8 mouse cellular contexts compared by ENCODE assay signal in genomic region chr10:115363151-115363550, GRCm38 (mm10). TPM values are rescaled to one million over a fixed set of nuclear protein-coding genes. Genes with fewer than 3 reads are reported as not detected.
DNase-seq lines count a peak whose midpoint lies in the region; ATAC-seq and TF ChIP-seq lines count a peak whose summit lies in the region.

No protein-coding gene starts in this region.

- H3K36me3 ChIP-seq in heart, embryonic 16.5 days (ENCODE audit: control insufficient read depth, insufficient read depth) = no peaks in the 10 kb centered on the region
- H3K36me3 ChIP-seq in MEL (ENCODE audit: control insufficient read depth in 1 of 2, insufficient read depth in 2 of 2, low read length in 2 of 2) = peaks cover 0 to 8% of the 10 kb centered on the region in 2 experiments; a peak in 2 of 4 replicates
- no peaks in the 10 kb centered on the region for H3K36me3 ChIP-seq in hindbrain, embryonic 15.5 days

- H3K4me2 ChIP-seq in heart, embryonic 16.5 days (ENCODE audit: low read depth, low read length) = peak overlapping the region; percentile 87
- H3K4me2 ChIP-seq in hindbrain, embryonic 15.5 days = peak overlapping the region; percentile 65

- 64% methylated on average over 4 of the region's 4 CpGs for WGBS in heart, embryonic 16.5 days
- WGBS in hindbrain, embryonic 15.5 days = 89% methylated on average over 4 of the region's 4 CpGs

- H3K27ac ChIP-seq in heart, embryonic 16.5 days (ENCODE audit: low read length) = peak overlapping the region; percentile 96
- peak overlapping the region; percentile 98; the same call in 1 of the 2 replicates for H3K27ac ChIP-seq in MEL (ENCODE audit: control insufficient read depth, low read depth, low read length)
- H3K27ac ChIP-seq in hindbrain, embryonic 15.5 days (replicated peaks) = no peak overlapping the region; the same call in 1 of the 2 replicates

- no peak for TF ChIP-seq CTCF in MEL (IDR thresholded peaks at IDR 0.05 in 2 of 3, conservative IDR thresholded peaks at IDR 0.05 in 1 of 3; ENCODE audit: control insufficient read depth in 1 of 3, insufficient read depth in 1 of 3, low read depth in 2 of 3, low read length in 3 of 3, poor library complexity in 1 of 3, severe bottlenecking in 1 of 3)

- no peak for TF ChIP-seq POLR2A in MEL (IDR thresholded peaks at IDR 0.05; ENCODE audit: control insufficient read depth in 1 of 2, insufficient read depth in 1 of 2, low read depth in 1 of 2, low read length in 2 of 2, poor library complexity in 1 of 2)

- no peaks in the 10 kb centered on the region for H3K79me2 ChIP-seq in MEL (ENCODE audit: control insufficient read depth, insufficient read depth, low read length, poor library complexity)

- DNase-seq in heart, postnatal 4 days = no peak
- peak; percentile 57 for DNase-seq in MEL (ENCODE audit: low read depth, low spot score)
- peak; percentile 66 for DNase-seq in naive thymus-derived CD4-positive, alpha-beta T cell, adult 2 months (ENCODE audit: low read depth)
- DNase-seq in right cerebral cortex, adult 18-20 months = no peak
- DNase-seq in urinary bladder, postnatal 10 days (ENCODE audit: low spot score) = no peak
- DNase-seq in kidney, postnatal 25 days = no peak

- H3K9ac ChIP-seq in heart, embryonic 16.5 days (ENCODE audit: low read length) = peak overlapping the region; percentile 81
- peak overlapping the region; percentile 88 for H3K9ac ChIP-seq in MEL (ENCODE audit: control insufficient read depth, low read depth, low read length, poor library complexity, severe bottlenecking)
- no peak overlapping the region for H3K9ac ChIP-seq in hindbrain, embryonic 15.5 days

- H3K4me1 ChIP-seq in heart, embryonic 16.5 days (ENCODE audit: control insufficient read depth, insufficient read depth, low read length) = peaks cover 17% of the 10 kb centered on the region
- H3K4me1 ChIP-seq in MEL (ENCODE audit: control insufficient read depth in 1 of 2, insufficient read depth in 2 of 2, low read length in 2 of 2) = peaks cover 0 to 10% of the 10 kb centered on the region in 2 experiments; a peak in 1 of 4 replicates
- H3K4me1 ChIP-seq in hindbrain, embryonic 15.5 days (replicated peaks) = peaks cover 23% of the 10 kb centered on the region

- no peaks in the 10 kb centered on the region for H3K9me3 ChIP-seq in heart, embryonic 16.5 days (replicated peaks; ENCODE audit: control insufficient read depth, low read length)
- no peaks in the 10 kb centered on the region for H3K9me3 ChIP-seq in MEL (replicated peaks; ENCODE audit: insufficient read depth, low read length)
- H3K9me3 ChIP-seq in hindbrain, embryonic 15.5 days = no peaks in the 10 kb centered on the region

- H3K27me3 ChIP-seq in heart, embryonic 16.5 days (ENCODE audit: control insufficient read depth, insufficient read depth, low read length) = no peaks in the 10 kb centered on the region
- no peaks in the 10 kb centered on the region for H3K27me3 ChIP-seq in MEL (ENCODE audit: control insufficient read depth in 1 of 2, insufficient read depth in 2 of 2, low read length in 2 of 2)
- no peaks in the 10 kb centered on the region for H3K27me3 ChIP-seq in hindbrain, embryonic 15.5 days

- no peak for TF ChIP-seq EP300 in MEL (IDR thresholded peaks at IDR 0.05; ENCODE audit: low read depth in 1 of 2, low read length in 2 of 2)

- TF ChIP-seq RAD21 in MEL (IDR thresholded peaks at IDR 0.05; ENCODE audit: low read depth, low read length) = no peak

- no peak for ATAC-seq in heart, embryonic 16.5 days (replicated peaks; ENCODE audit: extremely low read depth, insufficient read depth, low FRiP score)
- no peak for ATAC-seq in hindbrain, embryonic 15.5 days (ENCODE audit: low FRiP score, low read depth)

- peak overlapping the region; percentile 74 for H3K4me3 ChIP-seq in heart, embryonic 16.5 days (ENCODE audit: low read length)
- peak overlapping the region; percentile 80 to 89 for H3K4me3 ChIP-seq in MEL (ENCODE audit: control insufficient read depth in 1 of 2, insufficient read depth in 1 of 2, low read depth in 2 of 2, low read length in 2 of 2)
- peak overlapping the region; percentile 84 for H3K4me3 ChIP-seq in hindbrain, embryonic 15.5 days

TF ChIP-seq in MEL, 35 proteins besides CTCF, POLR2A, EP300 and RAD21:
- no peak for TF ChIP-seq NELFE (IDR thresholded peaks at IDR 0.05; ENCODE audit: low read depth, low read length)
- TF ChIP-seq ZMIZ1 (IDR thresholded peaks at IDR 0.05; ENCODE audit: low read depth, low read length) = no peak
- TF ChIP-seq ZKSCAN1 (IDR thresholded peaks at IDR 0.05; ENCODE audit: low read depth, low read length) = no peak
- TF ChIP-seq TCF12 (IDR thresholded peaks at IDR 0.05; ENCODE audit: low read depth, low read length) = no peak
- TF ChIP-seq TBP (IDR thresholded peaks at IDR 0.05; ENCODE audit: low read depth, low read length) = no peak
- no peak for TF ChIP-seq MAFK (IDR thresholded peaks at IDR 0.05; ENCODE audit: borderline replicate concordance, low read depth, low read length)
- no peak for TF ChIP-seq BHLHE40 (IDR thresholded peaks at IDR 0.05; ENCODE audit: borderline replicate concordance, low read depth, low read length)
- TF ChIP-seq MEF2A (IDR thresholded peaks at IDR 0.05; ENCODE audit: extremely low read depth, insufficient replicate concordance, low read depth, low read length, poor library complexity, severe bottlenecking) = no peak
- no peak for TF ChIP-seq SMC3 (IDR thresholded peaks at IDR 0.05; ENCODE audit: low read depth, low read length)
- TF ChIP-seq UBTF (IDR thresholded peaks at IDR 0.05; ENCODE audit: borderline replicate concordance, insufficient read depth, low read depth, low read length) = no peak
- no peak for TF ChIP-seq CHD2 (IDR thresholded peaks at IDR 0.05; ENCODE audit: low read length)
- TF ChIP-seq GABPA (IDR thresholded peaks at IDR 0.05; ENCODE audit: low read depth, low read length) = no peak

RNA-seq across cellular contexts. Expression of gene Tmem19, which starts 0.8 kb away (rescaled TPM):
- polyA plus RNA-seq in heart, embryonic 16.5 days (2015; fragmentation: Nextera tagmentation; extraction: Ambion mirVana) = 20.1 and 23.9 TPM in 2 replicates
- 10 to 100 TPM; 17.5 to 17.6 TPM for total RNA-seq in heart, postnatal 4 days (2021)
- 10.7 and 12.1 TPM in 2 replicates for total RNA-seq in MEL (2012; rRNA removed)
- polyA plus RNA-seq in MEL (2012; ENCODE audit: insufficient read depth in 1 of 2, insufficient read length in 2 of 2, low read depth in 1 of 2, low replicate concordance in 2 of 2, missing spikeins in 1 of 2) = 10 to 100 TPM in 1 of 2 experiments, not detected in 1; 16.6 TPM
- polyA plus RNA-seq in hindbrain, embryonic 15.5 days (2015; fragmentation: Nextera tagmentation; extraction: Ambion mirVana) = 30.9 and 33.6 TPM in 2 replicates

RNA-seq across cellular contexts. Expression of gene Thap2, which starts 21.1 kb away (rescaled TPM):
- 14.4 and 15.8 TPM in 2 replicates for polyA plus RNA-seq in heart, embryonic 16.5 days (2015; fragmentation: Nextera tagmentation; extraction: Ambion mirVana)
- total RNA-seq in heart, postnatal 4 days (2021) = 1 to 10 TPM; 4.5 to 6.7 TPM
- total RNA-seq in MEL (2012; rRNA removed) = 4.3 and 5.9 TPM in 2 replicates
- 1 to 10 TPM in 1 of 2 experiments, not detected in 1; 5.8 TPM for polyA plus RNA-seq in MEL (2012; ENCODE audit: insufficient read depth in 1 of 2, insufficient read length in 2 of 2, low read depth in 1 of 2, low replicate concordance in 2 of 2, missing spikeins in 1 of 2)
- 20.8 and 26.2 TPM in 2 replicates for polyA plus RNA-seq in hindbrain, embryonic 15.5 days (2015; fragmentation: Nextera tagmentation; extraction: Ambion mirVana)

RNA-seq across cellular contexts. Expression of gene Zfc3h1, which starts 21.6 kb away (rescaled TPM):
- 10.5 and 13.7 TPM in 2 replicates for polyA plus RNA-seq in heart, embryonic 16.5 days (2015; fragmentation: Nextera tagmentation; extraction: Ambion mirVana)
- total RNA-seq in heart, postnatal 4 days (2021) = 10 to 100 TPM; 23.1 to 23.5 TPM
- 14.4 and 16.7 TPM in 2 replicates for total RNA-seq in MEL (2012; rRNA removed)
- 10 to 100 TPM in 1 of 2 experiments, not detected in 1; 28.7 TPM for polyA plus RNA-seq in MEL (2012; ENCODE audit: insufficient read depth in 1 of 2, insufficient read length in 2 of 2, low read depth in 1 of 2, low replicate concordance in 2 of 2, missing spikeins in 1 of 2)
- polyA plus RNA-seq in hindbrain, embryonic 15.5 days (2015; fragmentation: Nextera tagmentation; extraction: Ambion mirVana) = 15.7 and 16.5 TPM in 2 replicates

RNA-seq across cellular contexts. Expression of gene Rab21, which starts 47.8 kb away (rescaled TPM):
- polyA plus RNA-seq in heart, embryonic 16.5 days (2015; fragmentation: Nextera tagmentation; extraction: Ambion mirVana) = 4.7 and 6.0 TPM in 2 replicates
- total RNA-seq in heart, postnatal 4 days (2021) = 10 to 100 TPM; 57.3 to 58.2 TPM
- total RNA-seq in MEL (2012; rRNA removed) = 12.9 and 15.5 TPM in 2 replicates
- 10 to 100 TPM; 20.9 to 31.5 TPM for polyA plus RNA-seq in MEL (2012; ENCODE audit: insufficient read depth in 1 of 2, insufficient read length in 2 of 2, low read depth in 1 of 2, low replicate concordance in 2 of 2, missing spikeins in 1 of 2)
- polyA plus RNA-seq in hindbrain, embryonic 15.5 days (2015; fragmentation: Nextera tagmentation; extraction: Ambion mirVana) = 11.9 and 13.5 TPM in 2 replicates

Comparison
In these comparisons a context has a peak if more than half of its experiments do, and no peak if none do; other contexts are left out.
1. DNase-seq: peak in MEL (single experiment) and naive thymus-derived CD4-positive, alpha-beta T cell, adult 2 months (single experiment); none in heart, postnatal 4 days (single experiment), right cerebral cortex, adult 18-20 months (single experiment), urinary bladder, postnatal 10 days (single experiment) and kidney, postnatal 25 days (0 of 2).
2. Peak in every context shown above with its lines, with median percentiles within 50 percentile points of each other: H3K4me3 ChIP-seq.